Mouse (Mus musculus) thymus, adult 2 months (tissue): ENCODE measurements around the gene Mfap2.

Source experiments
- CTCF ChIP-seq: fragments of 200-500 bp; IDR thresholded peaks from 2 replicates; pipeline ENCODE4 v1.5.1; 2012; ENCODE audit warnings: mild to moderate bottlenecking, control low read depth, low read length, moderate library complexity, borderline replicate concordance; ENCODE audit not compliant: control insufficient read depth, poor library complexity, insufficient read depth; ENCODE audit errors: extremely low read depth
- POLR2A ChIP-seq: fragments of 200-500 bp; IDR thresholded peaks from 2 replicates; pipeline ENCODE4 v1.6.1; 2012; ENCODE audit warnings: mild to moderate bottlenecking, low read length, control low read depth, moderate library complexity; ENCODE audit not compliant: control insufficient read depth, poor library complexity, insufficient read depth; ENCODE audit errors: extremely low read depth

DNA sequence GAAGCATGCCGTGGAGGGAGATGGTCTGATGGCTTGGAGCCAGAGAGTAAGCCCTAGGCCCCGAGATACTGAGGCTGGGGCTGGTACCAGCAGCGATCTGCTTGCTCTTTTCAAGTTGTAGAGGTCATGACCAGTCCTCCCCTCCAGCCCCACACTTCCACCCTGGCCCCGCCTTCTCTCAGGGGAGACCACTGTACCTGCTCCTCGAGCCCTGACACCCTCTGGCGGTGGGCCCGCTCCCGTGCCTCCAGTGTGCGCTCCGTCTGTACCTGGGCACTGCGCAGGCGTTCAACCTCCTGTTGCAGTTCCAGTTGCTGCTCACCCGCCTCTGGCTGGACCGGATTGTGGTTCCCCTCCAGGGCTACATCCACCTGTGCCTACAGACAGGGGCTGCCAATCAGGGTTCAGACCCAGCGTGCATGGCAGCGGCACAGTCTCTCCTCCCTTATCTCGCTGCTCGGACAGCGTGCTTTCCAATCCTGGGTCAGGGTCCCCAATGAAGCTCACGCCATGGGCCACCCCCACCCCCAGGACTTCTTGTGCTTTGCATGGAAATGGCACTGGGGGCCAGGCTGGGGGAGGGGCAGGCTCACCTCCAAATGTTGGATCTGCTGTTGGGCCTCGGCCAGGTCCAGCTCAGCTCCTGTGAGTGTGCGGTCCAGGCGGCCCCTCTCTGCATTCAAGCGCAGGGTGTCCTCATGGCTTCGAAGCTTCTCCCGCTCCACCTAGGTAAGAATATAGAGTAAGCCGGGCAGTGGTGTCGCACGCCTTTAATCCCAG lies 7.6 kb downstream of the Mfap2 start:
- TF ChIP-seq CTCF = no peak
- TF ChIP-seq POLR2A = no peak
